Mouse (Mus musculus): ENCODE data around the gene Igf2bp3. TPM values are rescaled to one million over a fixed set of nuclear protein-coding genes. Genes with fewer than 3 reads are reported as not detected.
"Not testable (repeated sequence)": the region's sequence is repeated elsewhere in the genome, so short reads cannot be mapped to it uniquely, and the experiment has no call there.

Igf2bp3 gene
- polyA plus RNA-seq (2014; fragmentation: Nextera tagmentation; extraction: Ambion mirVana), result 56.0 and 73.4 TPM in 2 replicates

- H3K27me3 ChIP-seq (ENCODE audit: control insufficient read depth, insufficient read depth, low read length), result 0 out of 2 replicates have a peak, but pooled peaks cover 4% of the 10 kb centered on the region
- ATAC-seq (ENCODE audit: low FRiP score, low TSS enrichment), result peak; percentile 83
- peaks cover 24% of the 10 kb centered on the region for H3K4me1 ChIP-seq (ENCODE audit: control insufficient read depth, insufficient read depth, low read length)
- H3K27ac ChIP-seq (ENCODE audit: low read depth, low read length), result peak within 1 kb of the TSS; percentile 99
- H3K4me3 ChIP-seq (ENCODE audit: low read length), result peak within 1 kb of the TSS; percentile 73
- H3K36me3 ChIP-seq (ENCODE audit: control insufficient read depth, insufficient read depth, low read length), result no peaks in the 10 kb centered on the region
- peak within 1 kb of the TSS; percentile 92 for H3K9ac ChIP-seq (ENCODE audit: low read depth, low read length)
- no peaks in the 10 kb centered on the region for H3K9me3 ChIP-seq (ENCODE audit: control insufficient read depth, low read length)
- peak within 1 kb of the TSS; percentile 89 for H3K4me2 ChIP-seq (replicated peaks; ENCODE audit: low read depth, low read length)
- WGBS, result 1% methylated on average over 64 of the region's 68 CpGs
Observed at GRCm38 (mm10) chr6:49214928-49215747, at the start of gene Igf2bp3. Igf2bp3 (minus strand) TSS chr6:49214957.

GRCm38 (mm10) chr6:49264446-49264845, 49.7 kb upstream of the Igf2bp3 start:
- H3K27me3 ChIP-seq (ENCODE audit: control insufficient read depth, insufficient read depth, low read length); H3K4me2 ChIP-seq (replicated peaks; ENCODE audit: low read depth, low read length); H3K27ac ChIP-seq (ENCODE audit: low read depth, low read length); ATAC-seq (ENCODE audit: low FRiP score, low TSS enrichment); H3K9me3 ChIP-seq (ENCODE audit: control insufficient read depth, low read length); H3K36me3 ChIP-seq (ENCODE audit: control insufficient read depth, insufficient read depth, low read length): not testable (repeated sequence)
- H3K4me1 ChIP-seq (ENCODE audit: control insufficient read depth, insufficient read depth, low read length), result peaks cover 22% of the 10 kb centered on the region
- H3K9ac ChIP-seq (ENCODE audit: low read depth, low read length), result peak overlapping the region; percentile 99; the same call in 1 of the 2 replicates
- H3K4me3 ChIP-seq (ENCODE audit: low read length), result peak overlapping the region; percentile 99; the same call in 1 of the 2 replicates
- WGBS, result 92% methylated on average over 7 of the region's 7 CpGs

GRCm38 (mm10) chr6:49263847-49264243, 49.1 kb upstream of the Igf2bp3 start, which contains the start of gene Tra2a:
Tra2a (minus strand) TSS chr6:49264033.
- ATAC-seq (ENCODE audit: low FRiP score, low TSS enrichment), result peak; percentile 94
- Histone ChIP-seq H3K4me1 (ENCODE audit: control insufficient read depth, insufficient read depth, low read length) (peaks cover 22% of the 10 kb centered on the region), H3K36me3 (ENCODE audit: control insufficient read depth, insufficient read depth, low read length) (no peaks in the 10 kb centered on the region), H3K9ac (ENCODE audit: low read depth, low read length) (peak within 1 kb of the TSS; percentile 99), H3K27me3 (ENCODE audit: control insufficient read depth, insufficient read depth, low read length) (no peaks in the 10 kb centered on the region), H3K27ac (ENCODE audit: low read depth, low read length) (peak within 1 kb of the TSS; percentile 97), H3K4me2 (replicated peaks; ENCODE audit: low read depth, low read length) (peak within 1 kb of the TSS; percentile 73), H3K9me3 (ENCODE audit: control insufficient read depth, low read length) (no peaks in the 10 kb centered on the region), H3K4me3 (ENCODE audit: low read length) (peak within 1 kb of the TSS; percentile 99)
- under 1% methylated on average over 39 of the region's 39 CpGs for WGBS

- WGBS, result 0% methylated on average over 51 of the region's 71 CpGs
- Histone ChIP-seq H3K4me3 (ENCODE audit: low read length) (peak overlapping the region; percentile 99), H3K36me3 (ENCODE audit: control insufficient read depth, insufficient read depth, low read length) (no peaks in the 10 kb centered on the region), H3K27me3 (ENCODE audit: control insufficient read depth, insufficient read depth, low read length) (no peaks in the 10 kb centered on the region), H3K9me3 (ENCODE audit: control insufficient read depth, low read length) (no peaks in the 10 kb centered on the region), H3K9ac (ENCODE audit: low read depth, low read length) (peak overlapping the region; percentile 99), H3K4me2 (replicated peaks; ENCODE audit: low read depth, low read length) (peak overlapping the region; percentile 73), H3K4me1 (ENCODE audit: control insufficient read depth, insufficient read depth, low read length) (peaks cover 22% of the 10 kb centered on the region), H3K27ac (ENCODE audit: low read depth, low read length) (peak overlapping the region; percentile 97)
- ATAC-seq (ENCODE audit: low FRiP score, low TSS enrichment), result peak; percentile 75
Observed at GRCm38 (mm10) chr6:49263081-49263846, 48.5 kb upstream of the Igf2bp3 start.

- Histone ChIP-seq H3K36me3 (ENCODE audit: control insufficient read depth, insufficient read depth, low read length) (no peaks in the 10 kb centered on the region), H3K4me3 (ENCODE audit: low read length) (peak overlapping the region; percentile 99), H3K4me1 (ENCODE audit: control insufficient read depth, insufficient read depth, low read length) (peaks cover 22% of the 10 kb centered on the region), H3K27me3 (ENCODE audit: control insufficient read depth, insufficient read depth, low read length) (no peaks in the 10 kb centered on the region), H3K27ac (ENCODE audit: low read depth, low read length) (no peak overlapping the region), H3K9ac (ENCODE audit: low read depth, low read length) (peak overlapping the region; percentile 99), H3K9me3 (ENCODE audit: control insufficient read depth, low read length) (no peaks in the 10 kb centered on the region), H3K4me2 (replicated peaks; ENCODE audit: low read depth, low read length) (peak overlapping the region; percentile 73)
- no peak for ATAC-seq (ENCODE audit: low FRiP score, low TSS enrichment)
- WGBS, result 2% methylated on average over 9 of the region's 9 CpGs
Observed at GRCm38 (mm10) chr6:49262421-49262820, 47.7 kb upstream of the Igf2bp3 start.

- no peaks in the 10 kb centered on the region for H3K9me3 ChIP-seq (ENCODE audit: control insufficient read depth, low read length)
- 17% methylated on average over 5 of the region's 5 CpGs for WGBS
- H3K27ac ChIP-seq (ENCODE audit: low read depth, low read length), result no peak overlapping the region
- no peak overlapping the region for H3K4me2 ChIP-seq (replicated peaks; ENCODE audit: low read depth, low read length)
- H3K9ac ChIP-seq (ENCODE audit: low read depth, low read length), result no peak overlapping the region
- no peak for ATAC-seq (ENCODE audit: low FRiP score, low TSS enrichment)
- H3K36me3 ChIP-seq (ENCODE audit: control insufficient read depth, insufficient read depth, low read length), result no peaks in the 10 kb centered on the region
- H3K4me3 ChIP-seq (ENCODE audit: low read length), result no peak overlapping the region
- no peaks in the 10 kb centered on the region for H3K27me3 ChIP-seq (ENCODE audit: control insufficient read depth, insufficient read depth, low read length)
- peaks cover 22% of the 10 kb centered on the region for H3K4me1 ChIP-seq (ENCODE audit: control insufficient read depth, insufficient read depth, low read length)
Observed at GRCm38 (mm10) chr6:49259711-49260110, 45.0 kb upstream of the Igf2bp3 start.

GRCm38 (mm10) chr6:49257880-49258279, 43.1 kb upstream of the Igf2bp3 start:
- H3K27me3 ChIP-seq (ENCODE audit: control insufficient read depth, insufficient read depth, low read length), result no peaks in the 10 kb centered on the region
- no peaks in the 10 kb centered on the region for H3K36me3 ChIP-seq (ENCODE audit: control insufficient read depth, insufficient read depth, low read length)
- no peak for ATAC-seq (ENCODE audit: low FRiP score, low TSS enrichment)
- no peak overlapping the region for H3K4me3 ChIP-seq (ENCODE audit: low read length)
- no peak overlapping the region for H3K27ac ChIP-seq (ENCODE audit: low read depth, low read length)
- WGBS, result 99% methylated on average over 2 of the region's 2 CpGs
- no peaks in the 10 kb centered on the region for H3K9me3 ChIP-seq (ENCODE audit: control insufficient read depth, low read length)
- H3K4me1 ChIP-seq (ENCODE audit: control insufficient read depth, insufficient read depth, low read length), result peaks cover 22% of the 10 kb centered on the region
- no peak overlapping the region for H3K9ac ChIP-seq (ENCODE audit: low read depth, low read length)
- no peak overlapping the region for H3K4me2 ChIP-seq (replicated peaks; ENCODE audit: low read depth, low read length)

GRCm38 (mm10) chr6:49252207-49252606, 37.5 kb upstream of the Igf2bp3 start:
- no peak for ATAC-seq (ENCODE audit: low FRiP score, low TSS enrichment)
- no peaks in the 10 kb centered on the region for H3K27me3 ChIP-seq (ENCODE audit: control insufficient read depth, insufficient read depth, low read length)
- 94% methylated on average over 8 of the region's 8 CpGs for WGBS

More at GRCm38 (mm10) chr6:49252207-49252606, 37.5 kb upstream of the Igf2bp3 start:
- Histone ChIP-seq H3K4me2 (replicated peaks; ENCODE audit: low read depth, low read length) (no peak overlapping the region), H3K4me1 (ENCODE audit: control insufficient read depth, insufficient read depth, low read length) (no peaks in the 10 kb centered on the region), H3K4me3 (ENCODE audit: low read length) (no peak overlapping the region), H3K9me3 (ENCODE audit: control insufficient read depth, low read length) (no peaks in the 10 kb centered on the region), H3K36me3 (ENCODE audit: control insufficient read depth, insufficient read depth, low read length) (peaks cover 41% of the 10 kb centered on the region), H3K9ac (ENCODE audit: low read depth, low read length) (no peak overlapping the region), H3K27ac (ENCODE audit: low read depth, low read length) (no peak overlapping the region)

All from kidney, embryonic 14.5 days (tissue).